Mouse (Mus musculus) frontal cortex, adult 2 months (tissue): ENCODE measurements around the gene Col24a1. TPM values are rescaled to one million over a fixed set of nuclear protein-coding genes. Genes with fewer than 3 reads are reported as not detected.

ENCODE experiments used
- DNase-seq, 2 experiments: peaks; one replicate each; pipeline ENCODE4 v3.0.0; 2022; ENCODE audit warnings: low spot score in 1 of 2; ENCODE audit errors: extremely low spot score in 1 of 2
- polyA plus RNA-seq: library from polyadenylated mRNA; depleted of rRNA; stranded (reverse); fragments of >200 nt; gene quantifications from 2 replicates; pipeline ENCODE4 v1.2.3, GENCODE M21; 2012

Gene Col24a1
- polyA plus RNA-seq, 1 experiment: 20.0 TPM

GRCm38 (mm10) chr3:145348690-145349089 is 56.4 kb downstream of the Col24a1 start:
- no peak for DNase-seq

- no peak for DNase-seq
Observed at GRCm38 (mm10) chr3:145353951-145354350, 61.7 kb downstream of the Col24a1 start.

- no peak for DNase-seq
Observed at GRCm38 (mm10) chr3:145356865-145357487, 64.7 kb downstream of the Col24a1 start.

GRCm38 (mm10) chr3:145365227-145365626 is 73.0 kb downstream of the Col24a1 start:
- DNase-seq: peak in 1 of 2 experiments; percentile 29

- no peak for DNase-seq
Observed at GRCm38 (mm10) chr3:145367176-145367717, 75.0 kb downstream of the Col24a1 start.

GRCm38 (mm10) chr3:145376298-145376697 is 84.0 kb downstream of the Col24a1 start:
- DNase-seq: no peak

GRCm38 (mm10) chr3:145383095-145383494 is 90.8 kb downstream of the Col24a1 start:
- no peak for DNase-seq

GRCm38 (mm10) chr3:145386434-145386833 is 94.2 kb downstream of the Col24a1 start:
- DNase-seq: peak in 1 of 2 experiments; percentile 6

GRCm38 (mm10) chr3:145390681-145391080 is 98.4 kb downstream of the Col24a1 start:
- no peak for DNase-seq

GRCm38 (mm10) chr3:145391986-145392659 is 99.9 kb downstream of the Col24a1 start:
- no peak for DNase-seq

- no peak for DNase-seq
Observed at GRCm38 (mm10) chr3:145399173-145399572, 106.9 kb downstream of the Col24a1 start.

- no peak for DNase-seq
Observed at GRCm38 (mm10) chr3:145402257-145402656, 110.0 kb downstream of the Col24a1 start.

GRCm38 (mm10) chr3:145402994-145403393 is 110.7 kb downstream of the Col24a1 start:
- no peak for DNase-seq

GRCm38 (mm10) chr3:145408045-145408444 is 115.8 kb downstream of the Col24a1 start:
- DNase-seq: peak in 1 of 2 experiments; percentile 7

- no peak for DNase-seq
Observed at GRCm38 (mm10) chr3:145412137-145412536, 119.9 kb downstream of the Col24a1 start.

GRCm38 (mm10) chr3:145414362-145414761 is 122.1 kb downstream of the Col24a1 start:
- DNase-seq: no peak

- no peak for DNase-seq
Observed at GRCm38 (mm10) chr3:145417809-145418208, 125.5 kb downstream of the Col24a1 start.

- no peak for DNase-seq
Observed at GRCm38 (mm10) chr3:145420421-145420820, 128.1 kb downstream of the Col24a1 start.

- no peak for DNase-seq
Observed at GRCm38 (mm10) chr3:145422044-145422443, 129.8 kb downstream of the Col24a1 start.

- no peak for DNase-seq
Observed at GRCm38 (mm10) chr3:145438352-145438751, 146.1 kb downstream of the Col24a1 start.

GRCm38 (mm10) chr3:145439086-145439485 is 146.8 kb downstream of the Col24a1 start:
- DNase-seq: no peak

GRCm38 (mm10) chr3:145440993-145441392 is 148.7 kb downstream of the Col24a1 start:
- DNase-seq: no peak
